Mouse (Mus musculus): ENCODE results near the gene Pdia4. TPM values are rescaled to one million over a fixed set of nuclear protein-coding genes. Genes with fewer than 3 reads are reported as not detected.

The Pdia4 gene
- polyA plus RNA-seq, 1 experiment from 2014 or later = 117 TPM

GRCm38 (mm10) chr6:47810181-47810580 is 3.0 kb downstream of the Pdia4 start:
- H3K9me3 ChIP-seq (replicated peaks) = no peaks in the 10 kb centered on the region
- peaks cover 24% of the 10 kb centered on the region for H3K36me3 ChIP-seq
- ATAC-seq (ENCODE audit: low read depth) (no peak), DNase-seq (no peak)
- H3K4me1 ChIP-seq (replicated peaks) = peaks cover 42% of the 10 kb centered on the region
- H3K9ac ChIP-seq = no peak overlapping the region; the same call in 1 of the 2 replicates
- H3K27ac ChIP-seq = no peak overlapping the region
- H3K4me3 ChIP-seq (replicated peaks) = no peak overlapping the region
- no peaks in the 10 kb centered on the region for H3K27me3 ChIP-seq
- 0 out of 2 replicates have a peak overlapping the region, but pooled peaks have one; percentile 20 for H3K4me2 ChIP-seq
- 75% methylated on average over 2 of the region's 2 CpGs for WGBS (ENCODE audit: insufficient replicate concordance)

DNA sequence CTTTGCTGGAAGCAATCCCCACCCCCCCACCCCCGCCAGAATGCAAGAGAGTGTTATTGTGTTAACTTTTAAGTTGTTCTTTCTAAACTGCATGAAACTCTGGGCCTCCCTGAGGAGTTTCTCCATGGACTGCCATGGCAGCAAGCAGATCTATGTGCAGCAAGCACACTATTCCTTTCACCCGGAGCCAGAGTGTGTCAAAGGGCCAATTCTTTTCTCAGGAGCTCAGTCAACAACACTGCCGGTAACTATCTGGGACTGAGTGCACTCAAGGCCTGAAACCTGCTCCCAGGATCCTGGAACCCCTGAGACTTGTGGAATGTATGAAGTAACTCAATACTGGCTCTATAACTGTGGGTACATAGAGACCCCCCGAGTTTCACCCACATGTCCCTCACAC is 4.2 kb downstream of the Pdia4 start:
- DNase-seq (no peak), ATAC-seq (ENCODE audit: low read depth) (no peak)
- peaks cover 36% of the 10 kb centered on the region for H3K36me3 ChIP-seq
- H3K9me3 ChIP-seq (replicated peaks) = no peaks in the 10 kb centered on the region
- no peak overlapping the region for H3K4me3 ChIP-seq (replicated peaks)
- no peak overlapping the region; the same call in none of the 2 replicates for H3K27ac ChIP-seq
- peaks cover 36% of the 10 kb centered on the region for H3K4me1 ChIP-seq (replicated peaks)
- no peak overlapping the region for H3K9ac ChIP-seq
- WGBS (ENCODE audit: insufficient replicate concordance) = 75% methylated on average over 4 of the region's 4 CpGs
- H3K27me3 ChIP-seq = no peaks in the 10 kb centered on the region
- no peak overlapping the region for H3K4me2 ChIP-seq

DNA sequence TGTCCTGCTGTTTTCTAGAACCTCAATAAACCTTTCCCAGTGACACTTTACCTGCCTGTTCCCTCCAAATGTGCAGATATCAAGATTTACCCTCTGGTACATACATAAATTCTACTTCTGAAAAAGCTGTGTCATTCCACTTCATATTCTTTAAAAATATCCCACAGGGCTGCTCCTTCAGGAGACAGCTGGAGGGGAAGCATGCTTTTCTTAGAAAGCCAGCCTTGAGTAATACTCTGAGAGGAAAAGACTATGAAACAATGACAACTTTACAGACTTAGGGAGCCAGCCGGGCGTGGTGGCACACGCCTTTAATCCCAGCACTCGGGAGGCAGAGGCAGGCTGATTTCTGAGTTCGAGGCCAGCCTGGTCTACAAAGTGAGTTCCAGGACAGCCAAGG is 4.7 kb downstream of the Pdia4 start:
- H3K9me3 ChIP-seq (replicated peaks) = no peaks in the 10 kb centered on the region
- H3K4me3 ChIP-seq (replicated peaks) = no peak overlapping the region
- no peak overlapping the region for H3K4me2 ChIP-seq
- H3K27me3 ChIP-seq = no peaks in the 10 kb centered on the region
- H3K27ac ChIP-seq = no peak overlapping the region
- peaks cover 32% of the 10 kb centered on the region for H3K4me1 ChIP-seq (replicated peaks)
- ATAC-seq (ENCODE audit: low read depth) (no peak), DNase-seq (no peak)
- H3K9ac ChIP-seq = no peak overlapping the region
- 68% methylated on average over 5 of the region's 5 CpGs for WGBS (ENCODE audit: insufficient replicate concordance)
- peaks cover 41% of the 10 kb centered on the region for H3K36me3 ChIP-seq

DNA sequence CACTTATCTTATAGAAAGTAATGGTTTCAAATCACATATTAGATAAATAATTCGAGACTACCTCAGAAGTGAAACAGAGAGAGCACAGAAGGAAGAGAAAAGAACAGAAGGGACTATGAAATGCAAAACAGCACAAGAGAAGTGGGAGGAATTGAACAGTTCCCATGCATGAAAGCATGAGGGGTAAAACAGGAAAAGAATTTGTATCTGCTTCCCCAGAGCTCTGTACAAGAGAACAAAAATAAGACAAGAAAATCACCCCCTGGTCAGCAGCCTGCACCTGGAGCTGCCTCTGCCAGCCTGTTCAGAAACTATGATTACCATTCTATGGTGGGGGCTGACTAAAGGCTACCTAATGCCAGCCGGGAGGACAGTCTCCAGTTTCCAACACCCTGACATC is 5.8 kb downstream of the Pdia4 start:
- Histone ChIP-seq H3K9me3 (replicated peaks) (no peaks in the 10 kb centered on the region), H3K36me3 (peaks cover 52% of the 10 kb centered on the region), H3K4me3 (replicated peaks) (no peak overlapping the region), H3K27ac (no peak overlapping the region), H3K4me1 (replicated peaks) (peaks cover 32% of the 10 kb centered on the region), H3K9ac (no peak overlapping the region), H3K27me3 (no peaks in the 10 kb centered on the region), H3K4me2 (no peak overlapping the region)
- DNase-seq = no peak
- ATAC-seq (ENCODE audit: low read depth) = no peak
- 69% methylated on average over 2 of the region's 2 CpGs for WGBS (ENCODE audit: insufficient replicate concordance)

GRCm38 (mm10) chr6:47805520-47805919 is 7.7 kb downstream of the Pdia4 start:
- H3K27ac ChIP-seq = no peak overlapping the region
- no peak overlapping the region for H3K4me2 ChIP-seq
- DNase-seq (no peak), ATAC-seq (ENCODE audit: low read depth) (no peak)
- no peak overlapping the region for H3K9ac ChIP-seq
- H3K36me3 ChIP-seq = peaks cover 70% of the 10 kb centered on the region
- H3K27me3 ChIP-seq = no peaks in the 10 kb centered on the region
- H3K4me3 ChIP-seq (replicated peaks) = no peak overlapping the region
- 66% methylated on average over 2 of the region's 2 CpGs for WGBS (ENCODE audit: insufficient replicate concordance)
- H3K4me1 ChIP-seq (replicated peaks) = peaks cover 14% of the 10 kb centered on the region
- no peaks in the 10 kb centered on the region for H3K9me3 ChIP-seq (replicated peaks)

DNA sequence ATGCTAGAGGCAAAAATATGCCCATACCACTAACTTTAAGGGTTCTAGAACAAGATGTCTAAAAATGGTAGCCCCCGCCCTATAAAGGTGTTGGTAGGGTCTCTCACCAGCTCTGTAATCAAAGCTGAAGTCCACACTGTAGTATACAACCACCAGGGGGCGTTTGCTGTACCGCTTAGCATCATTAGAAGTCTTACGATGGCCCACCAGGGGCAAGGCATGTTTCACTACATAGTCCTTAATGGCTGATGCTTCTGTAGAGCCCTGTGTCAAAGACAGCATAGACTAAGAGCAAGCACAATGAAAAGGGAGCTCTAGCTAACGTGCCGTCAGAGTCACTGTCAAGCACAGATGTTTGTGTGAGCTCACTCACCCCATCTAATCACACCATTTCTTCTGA is 14.2 kb downstream of the Pdia4 start:
- H3K27ac ChIP-seq = no peak overlapping the region
- DNase-seq = no peak
- no peak overlapping the region for H3K4me2 ChIP-seq
- no peaks in the 10 kb centered on the region for H3K9me3 ChIP-seq (replicated peaks)
- H3K4me3 ChIP-seq (replicated peaks) = no peak overlapping the region
- no peaks in the 10 kb centered on the region for H3K4me1 ChIP-seq (replicated peaks)
- no peaks in the 10 kb centered on the region for H3K27me3 ChIP-seq
- H3K9ac ChIP-seq = no peak overlapping the region
- H3K36me3 ChIP-seq = peaks cover 89% of the 10 kb centered on the region
- WGBS (ENCODE audit: insufficient replicate concordance) = 44% methylated on average over 6 of the region's 6 CpGs
- peak; percentile 51; the same call in 1 of the 2 replicates for ATAC-seq (ENCODE audit: low read depth)

GRCm38 (mm10) chr6:47794106-47794830 is 19.0 kb downstream of the Pdia4 start:
- no peak overlapping the region for H3K27ac ChIP-seq
- WGBS (ENCODE audit: insufficient replicate concordance) = 74% methylated on average over 10 of the region's 10 CpGs
- H3K36me3 ChIP-seq = peaks cover 42% of the 10 kb centered on the region
- no peak overlapping the region for H3K4me3 ChIP-seq (replicated peaks)
- no peaks in the 10 kb centered on the region for H3K27me3 ChIP-seq
- no peak for DNase-seq
- no peak overlapping the region for H3K4me2 ChIP-seq
- H3K9me3 ChIP-seq (replicated peaks) = no peaks in the 10 kb centered on the region
- H3K4me1 ChIP-seq (replicated peaks) = peaks cover 18% of the 10 kb centered on the region
- no peak overlapping the region for H3K9ac ChIP-seq
- no peak for ATAC-seq (ENCODE audit: low read depth)

DNA sequence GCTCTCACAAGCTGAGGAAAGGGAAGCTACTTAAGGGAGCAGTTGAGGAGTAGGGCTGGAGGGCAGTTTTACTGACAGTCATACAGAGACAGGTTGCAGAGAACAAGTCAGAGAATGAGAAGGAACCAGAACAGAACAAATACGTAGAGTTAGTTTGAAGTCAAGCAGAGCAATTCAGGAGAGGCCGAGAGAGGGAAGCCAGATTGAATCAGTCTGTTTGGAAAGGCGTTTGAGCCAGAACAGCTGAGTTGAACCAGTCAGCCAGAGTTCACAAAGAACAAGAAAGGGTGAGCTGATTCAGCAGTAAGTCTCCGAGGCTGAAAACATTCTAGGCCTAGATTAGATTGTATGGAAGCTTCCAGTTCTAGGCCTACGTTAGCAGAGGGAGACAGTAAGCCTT is 19.9 kb downstream of the Pdia4 start:
- no peak overlapping the region for H3K27ac ChIP-seq
- H3K4me3 ChIP-seq (replicated peaks) = no peak overlapping the region
- no peaks in the 10 kb centered on the region for H3K9me3 ChIP-seq (replicated peaks)
- no peak for ATAC-seq (ENCODE audit: low read depth)
- no peak overlapping the region for H3K4me2 ChIP-seq
- H3K9ac ChIP-seq = no peak overlapping the region
- peaks cover 27% of the 10 kb centered on the region for H3K4me1 ChIP-seq (replicated peaks)
- H3K27me3 ChIP-seq = no peaks in the 10 kb centered on the region
- 69% methylated on average over 5 of the region's 5 CpGs for WGBS (ENCODE audit: insufficient replicate concordance)
- no peak for DNase-seq
- H3K36me3 ChIP-seq = peaks cover 35% of the 10 kb centered on the region

DNA sequence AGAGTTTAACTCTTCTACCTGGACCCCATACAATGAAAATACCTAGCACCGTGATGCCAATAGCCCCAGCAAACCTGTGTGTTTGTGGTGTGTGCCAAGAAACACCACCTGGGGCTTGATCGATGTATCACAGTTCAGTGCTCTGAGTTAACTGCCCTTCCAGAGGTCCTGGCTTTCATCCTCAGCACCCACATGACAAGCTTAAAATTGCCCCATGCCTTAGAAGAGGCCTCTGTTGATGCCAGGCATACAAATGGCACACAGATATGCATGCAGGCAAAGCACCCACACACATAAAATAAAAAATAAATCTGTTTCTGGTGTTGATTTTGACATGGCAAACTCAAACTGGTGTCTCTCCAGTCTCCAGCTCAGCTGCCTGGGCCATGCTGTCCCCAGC is 20.7 kb downstream of the Pdia4 start:
- peaks cover 28% of the 10 kb centered on the region for H3K4me1 ChIP-seq (replicated peaks)
- DNase-seq = no peak
- H3K27me3 ChIP-seq = no peaks in the 10 kb centered on the region
- H3K27ac ChIP-seq = no peak overlapping the region
- H3K36me3 ChIP-seq = peaks cover 28% of the 10 kb centered on the region
- no peak overlapping the region for H3K9ac ChIP-seq
- H3K4me3 ChIP-seq (replicated peaks) = no peak overlapping the region
- no peak overlapping the region for H3K4me2 ChIP-seq
- 82% methylated on average over 2 of the region's 2 CpGs for WGBS (ENCODE audit: insufficient replicate concordance)
- no peak for ATAC-seq (ENCODE audit: low read depth)
- H3K9me3 ChIP-seq (replicated peaks) = no peaks in the 10 kb centered on the region

- peak; percentile 61 for DNase-seq
- Histone ChIP-seq H3K36me3 (peaks cover 13% of the 10 kb centered on the region), H3K4me2 (no peak overlapping the region), H3K9me3 (replicated peaks) (no peaks in the 10 kb centered on the region), H3K4me1 (replicated peaks) (peaks cover 28% of the 10 kb centered on the region), H3K4me3 (replicated peaks) (no peak overlapping the region), H3K27ac (no peak overlapping the region; the same call in 1 of the 2 replicates), H3K9ac (no peak overlapping the region), H3K27me3 (no peaks in the 10 kb centered on the region)
- 23% methylated on average over 2 of the region's 2 CpGs for WGBS (ENCODE audit: insufficient replicate concordance)
- peak; percentile 73 for ATAC-seq (ENCODE audit: low read depth)
Measured at GRCm38 (mm10) chr6:47790745-47791144, 22.5 kb downstream of the Pdia4 start.

- Histone ChIP-seq H3K4me1 (replicated peaks) (peaks cover 31% of the 10 kb centered on the region), H3K9me3 (replicated peaks) (no peaks in the 10 kb centered on the region), H3K27me3 (no peaks in the 10 kb centered on the region), H3K4me3 (replicated peaks) (peak overlapping the region; percentile 60), H3K9ac (peak overlapping the region; percentile 79), H3K36me3 (no peaks in the 10 kb centered on the region), H3K4me2 (peak overlapping the region; percentile 70), H3K27ac (peak overlapping the region; percentile 83)
- no peak for DNase-seq
- ATAC-seq (ENCODE audit: low read depth) = no peak
- 33% methylated on average over 3 of the region's 3 CpGs for WGBS (ENCODE audit: insufficient replicate concordance)
Measured at GRCm38 (mm10) chr6:47788821-47789220, 24.4 kb downstream of the Pdia4 start.
